ENCODE assay signal across 30 mouse cellular contexts in the genomic region with DNA sequence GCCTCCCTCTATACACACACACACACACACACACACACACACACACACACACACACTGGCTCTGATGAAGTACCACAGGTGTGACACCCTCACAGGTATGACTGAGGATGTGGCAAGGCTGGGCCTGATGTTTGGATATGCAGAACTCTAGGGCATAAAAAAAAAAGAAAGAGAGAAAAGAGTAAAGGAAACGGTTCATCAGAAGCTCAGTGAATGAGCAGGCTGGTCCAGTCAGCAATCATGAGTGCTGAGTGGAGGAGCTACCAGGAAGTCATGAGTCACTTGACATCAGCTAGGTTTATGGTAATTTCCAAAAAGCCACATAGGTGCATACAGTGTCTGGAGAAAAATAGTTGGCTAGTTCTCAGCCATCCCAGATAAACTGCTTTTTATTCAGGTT. TPM values are rescaled to one million over a fixed set of nuclear protein-coding genes. Genes with fewer than 3 reads are reported as not detected.
DNase-seq lines count a peak whose midpoint lies in the region; TF ChIP-seq lines count a peak whose summit lies in the region.
"Had no signal": no experiment of that assay in that cellular context is flagged by ENCODE, and none has a peak within 500 bp of the region (broad histone marks: within the 10 kb centered on the region; RNA-seq: fewer than 3 reads in every experiment).

No protein-coding gene starts in this region.

- no peak overlapping the region for H3K4me3 ChIP-seq in macrophage (ENCODE audit: inconsistent target)
- H3K4me3 ChIP-seq in gastrocnemius, adult 2 months, result no peak overlapping the region
- H3K4me3 ChIP-seq: embryonic facial prominence, embryonic 15.5 days; heart, embryonic 12.5 days; kidney, embryonic 15.5 days; limb, embryonic 13.5 days; liver, embryonic 12.5 days had no signal

- peaks cover 31% of the 10 kb centered on the region for H3K79me2 ChIP-seq in macrophage (ENCODE audit: inconsistent target)

- TF ChIP-seq CTCF in gastrocnemius, adult 2 months (IDR thresholded peaks at IDR 0.05), result no peak

- peak overlapping the region; percentile 91 for H3K27ac ChIP-seq in macrophage
- no peak overlapping the region for H3K27ac ChIP-seq in gastrocnemius, adult 2 months
- H3K27ac ChIP-seq: embryonic facial prominence, embryonic 15.5 days; hindbrain, postnatal 0 days; kidney, embryonic 15.5 days; limb, embryonic 13.5 days; liver, embryonic 12.5 days; stomach, postnatal 0 days had no signal

- intact Hi-C loops in gastrocnemius, adult 2 months (cut with DNase I), result no loop called here

- WGBS in macrophage (ENCODE audit: missing documents), result 18% methylated on average over 1 of the region's 1 CpGs

- DNase-seq in thymus, postnatal 25 days, result peak; percentile 6
- no peak for DNase-seq in thymus, postnatal 10 days (ENCODE audit: low spot score in 2 of 2)
- peak; percentile 34 for DNase-seq in NIH3T3 (ENCODE audit: low read depth)
- DNase-seq in spleen, postnatal 4 days (ENCODE audit: low spot score in 2 of 2), result no peak
- no peak for DNase-seq in gastrocnemius, adult 2 months
- DNase-seq in right cerebral cortex, postnatal 25 days, result no peak
- DNase-seq: adrenal gland, postnatal 25 days; cerebellum, adult 9-10 months; gastrocnemius, postnatal 14 days; heart, adult 18-20 months; heart, postnatal 14 days; kidney, adult 11 months; kidney, postnatal 36 days; lung, adult 2 months; lung, postnatal 36 days; retina, postnatal 1 day; thymus, postnatal 36 days had no signal

- no peaks in the 10 kb centered on the region for H3K36me3 ChIP-seq in macrophage (ENCODE audit: inconsistent target)
- H3K36me3 ChIP-seq: embryonic facial prominence, embryonic 15.5 days; G1E; heart, embryonic 12.5 days; kidney, embryonic 15.5 days; limb, embryonic 13.5 days; liver, embryonic 12.5 days had no signal

RNA-seq across cellular contexts. Expression of a gene that starts 1.0 kb away (rescaled TPM):
- 10 to 100 TPM in 1 of 26 experiments, 1 to 10 TPM in 19, under 1 TPM in 6; 0.37 to 11.2 (median 1.9) TPM for total RNA-seq in macrophage (2018; cell fraction: chromatin; rRNA removed)
- total RNA-seq in macrophage (2018; cell fraction: cytosol; rRNA removed), result 10 to 100 TPM in 4 of 26 experiments, 1 to 10 TPM in 22; 3.6 to 12.1 (median 6.2) TPM
- total RNA-seq in macrophage (2018; cell fraction: nucleus; rRNA removed), result 10 to 100 TPM in 6 of 26 experiments, 1 to 10 TPM in 20; 2.5 to 20.0 (median 7.6) TPM
- 5.9 to 10.7 TPM (median 10.6 TPM) in 3 replicates for polyA plus RNA-seq in macrophage (2018)
- total RNA-seq in gastrocnemius, adult 2 months (2021), result under 1 TPM; 0.17 to 0.23 TPM
- total RNA-seq: left cerebral cortex, adult 18-20 months; left cerebral cortex, postnatal 25 days had no signal
- polyA plus RNA-seq: forebrain, embryonic 16.5 days; G1E had no signal

RNA-seq across cellular contexts. Expression of a gene that starts 20.0 kb away (rescaled TPM):
- 1 to 10 TPM in 14 of 26 experiments, under 1 TPM in 11, not detected in 1; 0.29 to 3.8 (median 1.3) TPM for total RNA-seq in macrophage (2018; cell fraction: chromatin; rRNA removed)
- total RNA-seq in macrophage (2018; cell fraction: cytosol; rRNA removed), result 1 to 10 TPM; 1.5 to 4.4 (median 2.9) TPM
- 10 to 100 TPM in 1 of 26 experiments, 1 to 10 TPM in 24, under 1 TPM in 1; 0.58 to 11.1 (median 2.1) TPM for total RNA-seq in macrophage (2018; cell fraction: nucleus; rRNA removed)
- polyA plus RNA-seq in macrophage (2018), result 2.7 to 8.5 TPM (median 3.7 TPM) in 3 replicates
- 1 to 10 TPM in 1 of 2 experiments, under 1 TPM in 1; 0.97 to 2.1 TPM for total RNA-seq in gastrocnemius, adult 2 months (2021)
- polyA plus RNA-seq: G1E had no signal

RNA-seq across cellular contexts. Expression of a gene that starts 29.6 kb away (rescaled TPM):
- 100 to 1,000 TPM in 21 of 26 experiments, 10 to 100 TPM in 5; 67.4 to 340 (median 171) TPM for total RNA-seq in macrophage (2018; cell fraction: chromatin; rRNA removed)
- 10 to 100 TPM; 21.0 to 92.9 (median 46.4) TPM for total RNA-seq in macrophage (2018; cell fraction: cytosol; rRNA removed)
- total RNA-seq in macrophage (2018; cell fraction: nucleus; rRNA removed), result 100 to 1,000 TPM in 14 of 26 experiments, 10 to 100 TPM in 12; 39.8 to 217 (median 109) TPM
- polyA plus RNA-seq in macrophage (2018), result 22.1 to 22.6 TPM (median 22.5 TPM) in 3 replicates
- 10 to 100 TPM; 37.2 to 42.3 TPM for total RNA-seq in gastrocnemius, adult 2 months (2021)

RNA-seq across cellular contexts. Expression of a gene that starts 56.2 kb away (rescaled TPM):
- 10 to 100 TPM in 6 of 26 experiments, 1 to 10 TPM in 16, under 1 TPM in 4; 0.58 to 19.7 (median 4.6) TPM for total RNA-seq in macrophage (2018; cell fraction: chromatin; rRNA removed)
- 10 to 100 TPM in 9 of 26 experiments, 1 to 10 TPM in 17; 3.5 to 15.1 (median 9.5) TPM for total RNA-seq in macrophage (2018; cell fraction: cytosol; rRNA removed)
- 10 to 100 TPM in 6 of 26 experiments, 1 to 10 TPM in 20; 2.0 to 22.6 (median 6.8) TPM for total RNA-seq in macrophage (2018; cell fraction: nucleus; rRNA removed)
- polyA plus RNA-seq in macrophage (2018), result 11.0 to 17.9 TPM (median 11.0 TPM) in 3 replicates
- 1 to 10 TPM; 3.0 to 4.1 TPM for total RNA-seq in gastrocnemius, adult 2 months (2021)
- total RNA-seq: common myeloid progenitor, adult 5-6 weeks had no signal
- polyA plus RNA-seq: G1E had no signal

Comparison
In these comparisons a context has a peak if more than half of its experiments do, and no peak if none do; other contexts are left out.
1. DNase-seq: peak in thymus, postnatal 25 days (single experiment) and NIH3T3 (single experiment); none in thymus, postnatal 10 days (0 of 2), spleen, postnatal 4 days (0 of 2), gastrocnemius, adult 2 months (single experiment) and right cerebral cortex, postnatal 25 days (single experiment).